Mouse (Mus musculus): ENCODE results near the gene Scand1. TPM values are rescaled to one million over a fixed set of nuclear protein-coding genes. Genes with fewer than 3 reads are reported as not detected.

The Scand1 gene
- polyA plus RNA-seq, 1 experiment from 2014 or later = 56.7 TPM

DNA sequence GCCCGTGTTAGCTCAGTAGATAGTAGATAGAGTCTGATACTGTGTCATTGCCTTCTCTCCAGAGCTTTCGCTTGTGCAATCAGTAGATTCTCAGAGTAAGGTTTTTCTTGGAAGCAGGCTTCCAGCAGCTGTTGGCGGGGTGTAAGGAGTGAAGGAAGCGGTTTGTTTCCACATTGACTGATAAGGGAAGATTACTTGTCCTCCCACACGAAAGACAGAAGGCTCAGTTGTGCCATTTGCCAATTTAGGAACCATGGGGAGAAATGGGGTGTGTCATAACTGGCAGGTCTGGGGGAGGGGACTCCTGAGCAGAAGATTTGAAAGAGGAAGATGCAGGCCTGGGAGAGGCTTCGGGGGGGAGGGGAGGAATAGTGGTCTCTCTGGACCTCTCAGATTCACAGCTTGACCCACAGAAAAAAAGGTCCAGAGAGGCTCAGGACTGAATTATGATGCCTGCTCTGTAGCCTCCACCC, 11.6 kb upstream of the Scand1 start:
- Histone ChIP-seq H3K4me3 (ENCODE audit: low read depth, low read length) (no peak overlapping the region), H3K4me2 (ENCODE audit: low read depth, low read length) (peak overlapping the region; percentile 55), H3K4me1 (ENCODE audit: insufficient read depth) (0 out of 2 replicates have a peak, but pooled peaks cover 5% of the 10 kb centered on the region), H3K27me3 (ENCODE audit: insufficient read depth, low read length) (no peaks in the 10 kb centered on the region), H3K9me3 (ENCODE audit: low read length) (peaks cover 3% of the 10 kb centered on the region; the same call in 1 of the 2 replicates), H3K9ac (replicated peaks) (no peak overlapping the region), H3K36me3 (replicated peaks; ENCODE audit: insufficient read depth, low read length) (no peaks in the 10 kb centered on the region), H3K27ac (ENCODE audit: low read depth) (peak overlapping the region; percentile 83)
- peak; percentile 55 for DNase-seq
- TF ChIP-seq EP300 (IDR thresholded peaks at IDR 0.05; ENCODE audit: low read depth) (peak; percentile 50; the same call in 1 of the 2 replicates), CTCF (IDR thresholded peaks at IDR 0.05; ENCODE audit: low read depth) (no peak)
- WGBS (ENCODE audit: insufficient replicate concordance) = 15% methylated on average over 6 of the region's 6 CpGs
- ATAC-seq = peak; percentile 73

DNA sequence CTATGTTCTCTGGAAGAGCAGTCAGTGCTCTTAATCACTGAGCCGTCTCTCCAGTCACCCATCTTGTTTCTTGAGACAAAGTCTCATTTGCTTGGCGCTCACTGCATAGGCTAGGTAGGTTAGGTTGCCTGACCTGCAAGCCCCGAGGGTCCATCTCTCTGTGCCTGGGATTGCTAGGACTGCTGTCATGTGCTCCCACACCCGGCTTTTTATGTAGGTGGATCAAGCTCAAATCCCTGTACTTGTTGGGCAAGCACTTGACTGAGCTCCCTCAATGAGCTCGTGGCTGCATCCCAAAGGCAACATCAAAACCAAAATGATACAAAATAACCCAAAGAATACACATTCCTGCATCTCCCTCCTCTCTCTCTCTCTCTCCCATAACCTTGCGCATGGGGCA, 9.0 kb upstream of the Scand1 start:
- WGBS (ENCODE audit: insufficient replicate concordance) = 85% methylated on average over 6 of the region's 6 CpGs
- DNase-seq = no peak
- Histone ChIP-seq H3K4me3 (ENCODE audit: low read depth, low read length) (no peak overlapping the region), H3K27ac (ENCODE audit: low read depth) (no peak overlapping the region), H3K9me3 (ENCODE audit: low read length) (peaks cover 3% of the 10 kb centered on the region; the same call in 1 of the 2 replicates), H3K4me1 (ENCODE audit: insufficient read depth) (0 out of 2 replicates have a peak, but pooled peaks cover 5% of the 10 kb centered on the region), H3K36me3 (replicated peaks; ENCODE audit: insufficient read depth, low read length) (no peaks in the 10 kb centered on the region), H3K4me2 (ENCODE audit: low read depth, low read length) (no peak overlapping the region), H3K27me3 (ENCODE audit: insufficient read depth, low read length) (no peaks in the 10 kb centered on the region), H3K9ac (replicated peaks) (no peak overlapping the region)
- TF ChIP-seq EP300 (IDR thresholded peaks at IDR 0.05; ENCODE audit: low read depth) (no peak), CTCF (IDR thresholded peaks at IDR 0.05; ENCODE audit: low read depth) (no peak)
- no peak for ATAC-seq

GRCm38 (mm10) chr2:156318491-156318890, 6.0 kb upstream of the Scand1 start:
- DNase-seq = no peak
- Histone ChIP-seq H3K36me3 (replicated peaks; ENCODE audit: insufficient read depth, low read length) (no peaks in the 10 kb centered on the region), H3K9ac (replicated peaks) (no peak overlapping the region), H3K27me3 (ENCODE audit: insufficient read depth, low read length) (no peaks in the 10 kb centered on the region), H3K9me3 (ENCODE audit: low read length) (peaks cover 3% of the 10 kb centered on the region; the same call in 1 of the 2 replicates), H3K4me1 (ENCODE audit: insufficient read depth) (no peaks in the 10 kb centered on the region), H3K4me3 (ENCODE audit: low read depth, low read length) (no peak overlapping the region), H3K4me2 (ENCODE audit: low read depth, low read length) (no peak overlapping the region), H3K27ac (ENCODE audit: low read depth) (no peak overlapping the region)
- TF ChIP-seq EP300 (IDR thresholded peaks at IDR 0.05; ENCODE audit: low read depth) = no peak
- TF ChIP-seq CTCF (IDR thresholded peaks at IDR 0.05; ENCODE audit: low read depth) = no peak
- ATAC-seq = no peak

DNA sequence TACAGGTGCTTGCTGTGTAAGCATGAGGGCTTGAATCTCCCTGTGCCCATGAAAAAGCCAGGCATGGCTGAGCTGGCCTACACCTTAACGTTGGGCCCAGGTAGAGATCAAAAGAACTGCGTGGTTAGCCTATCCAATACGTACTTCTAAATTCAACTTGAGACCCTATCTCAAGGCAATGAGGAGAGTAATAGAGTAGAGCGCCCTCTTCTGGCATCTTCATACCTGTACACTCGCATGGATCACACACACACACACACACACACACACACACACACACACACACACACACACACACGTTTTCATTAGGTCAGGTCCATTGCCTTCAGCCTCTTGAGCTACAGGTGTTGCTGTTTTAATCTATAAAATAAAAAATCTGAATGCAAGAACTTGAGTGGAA, 2.3 kb upstream of the Scand1 start:
- Histone ChIP-seq H3K4me2 (ENCODE audit: low read depth, low read length) (no peak overlapping the region), H3K36me3 (replicated peaks; ENCODE audit: insufficient read depth, low read length) (no peaks in the 10 kb centered on the region), H3K4me3 (ENCODE audit: low read depth, low read length) (no peak overlapping the region), H3K4me1 (ENCODE audit: insufficient read depth) (peaks cover 9% of the 10 kb centered on the region), H3K9ac (replicated peaks) (no peak overlapping the region), H3K9me3 (ENCODE audit: low read length) (no peaks in the 10 kb centered on the region), H3K27me3 (ENCODE audit: insufficient read depth, low read length) (no peaks in the 10 kb centered on the region), H3K27ac (ENCODE audit: low read depth) (no peak overlapping the region)
- no peak for DNase-seq
- 89% methylated on average over 6 of the region's 6 CpGs for WGBS (ENCODE audit: insufficient replicate concordance)
- no peak for TF ChIP-seq EP300 (IDR thresholded peaks at IDR 0.05; ENCODE audit: low read depth)
- no peak for TF ChIP-seq CTCF (IDR thresholded peaks at IDR 0.05; ENCODE audit: low read depth)
- no peak for ATAC-seq

DNA sequence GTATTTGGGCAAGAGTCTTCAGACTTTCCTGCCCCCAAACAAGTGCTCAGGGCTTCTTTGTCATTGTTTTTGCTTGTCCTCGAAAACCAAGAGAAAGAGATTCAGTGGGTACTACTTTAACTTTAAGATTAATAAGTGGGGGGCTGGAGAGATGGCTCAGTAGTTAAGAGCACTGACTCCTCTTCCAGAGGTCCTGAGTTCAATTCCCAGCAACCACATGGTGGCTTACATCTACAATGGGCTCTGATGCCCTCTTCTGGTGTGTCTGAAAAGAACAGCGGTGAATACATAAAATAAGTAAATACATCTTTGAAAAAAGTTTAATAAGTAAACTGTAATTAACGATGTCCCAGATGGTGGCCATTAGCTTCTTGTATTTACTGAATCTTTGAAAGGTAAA, 649 bp upstream of the Scand1 start:
- peak overlapping the region; percentile 99 for H3K27ac ChIP-seq (ENCODE audit: low read depth)

DNA sequence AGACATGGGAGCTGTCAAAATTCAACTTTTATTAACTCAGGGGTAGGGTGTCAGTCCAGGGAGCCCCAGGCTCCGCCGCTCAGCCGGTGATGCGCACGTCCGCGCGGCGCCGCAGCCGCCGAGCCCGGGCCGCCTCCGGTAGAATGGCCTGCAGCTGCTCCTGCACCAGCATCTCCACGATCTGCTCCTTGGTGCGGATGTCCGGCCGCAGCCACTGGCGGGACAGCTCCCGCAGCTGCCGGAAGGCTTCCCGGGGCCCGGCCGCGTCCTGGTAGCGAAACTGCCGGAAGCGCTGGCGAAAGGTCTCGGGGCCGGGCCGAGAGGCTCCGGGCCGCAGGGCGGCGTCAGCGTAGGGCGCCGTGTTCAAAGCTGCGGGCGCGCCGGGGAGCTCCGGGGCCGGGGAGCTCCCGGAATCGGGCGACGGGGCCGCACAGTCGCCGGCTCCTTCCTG, 638 bp downstream of the Scand1 start:
- peaks cover 9% of the 10 kb centered on the region for H3K4me1 ChIP-seq (ENCODE audit: insufficient read depth)
- H3K27me3 ChIP-seq (ENCODE audit: insufficient read depth, low read length) = no peaks in the 10 kb centered on the region
- peak overlapping the region; percentile 92 for H3K9ac ChIP-seq (replicated peaks)
- peak overlapping the region; percentile 82 for H3K4me3 ChIP-seq (ENCODE audit: low read depth, low read length)
- peak overlapping the region; percentile 99 for H3K27ac ChIP-seq (ENCODE audit: low read depth)
- ATAC-seq = peak; percentile 77
- H3K36me3 ChIP-seq (replicated peaks; ENCODE audit: insufficient read depth, low read length) = no peaks in the 10 kb centered on the region
- DNase-seq = peak; percentile 79
- H3K9me3 ChIP-seq (ENCODE audit: low read length) = no peaks in the 10 kb centered on the region
- TF ChIP-seq EP300 (IDR thresholded peaks at IDR 0.05; ENCODE audit: low read depth) (no peak), CTCF (IDR thresholded peaks at IDR 0.05; ENCODE audit: low read depth) (0 out of 2 replicates have a peak, but pooled peaks have one; percentile 5)
- under 1% methylated on average over 48 of the region's 53 CpGs for WGBS (ENCODE audit: insufficient replicate concordance)
- H3K4me2 ChIP-seq (ENCODE audit: low read depth, low read length) = peak overlapping the region; percentile 97

More for the DNA sequence above, 649 bp upstream of the Scand1 start:
- peak overlapping the region; percentile 97 for H3K4me2 ChIP-seq (ENCODE audit: low read depth, low read length)
- 53% methylated on average over 3 of the region's 3 CpGs for WGBS (ENCODE audit: insufficient replicate concordance)
- TF ChIP-seq EP300 (IDR thresholded peaks at IDR 0.05; ENCODE audit: low read depth) (no peak), CTCF (IDR thresholded peaks at IDR 0.05; ENCODE audit: low read depth) (peak; percentile 21; the same call in 1 of the 2 replicates)
- ATAC-seq = no peak
- H3K4me3 ChIP-seq (ENCODE audit: low read depth, low read length) = peak overlapping the region; percentile 82
- no peaks in the 10 kb centered on the region for H3K9me3 ChIP-seq (ENCODE audit: low read length)
- DNase-seq = no peak
- H3K9ac ChIP-seq (replicated peaks) = peak overlapping the region; percentile 92; the same call in 1 of the 2 replicates
- no peaks in the 10 kb centered on the region for H3K27me3 ChIP-seq (ENCODE audit: insufficient read depth, low read length)
- H3K36me3 ChIP-seq (replicated peaks; ENCODE audit: insufficient read depth, low read length) = no peaks in the 10 kb centered on the region
- H3K4me1 ChIP-seq (ENCODE audit: insufficient read depth) = peaks cover 9% of the 10 kb centered on the region
